Mouse (Mus musculus) midbrain, postnatal 0 days (tissue): ENCODE data around the gene Pdxp. TPM values are rescaled to one million over a fixed set of nuclear protein-coding genes. Genes with fewer than 3 reads are reported as not detected.

ENCODE experiments used
- ATAC-seq: fragments of 200-750 bp; cut with Nextera tagmentation; 2 replicates; pipeline ENCODE4 v1.8.0; 2017; ENCODE audit warnings: moderate number of reproducible peaks, mild to moderate bottlenecking, moderate TSS enrichment, moderate library complexity; ENCODE audit not compliant: low FRiP score
- DNase-seq: peaks from one replicate; pipeline ENCODE4 v3.0.0-alpha.2; 2015; ENCODE audit warnings: low spot score
- H3K27ac ChIP-seq: fragments of 300-500 bp; sonication (generic); 2 replicates; pipeline ENCODE4 v1.5.1; 2014; ENCODE audit warnings: low read depth, mild to moderate bottlenecking, low read length, mixed read lengths
- H3K27me3 ChIP-seq: fragments of 300-500 bp; sonication (generic); 2 replicates; pipeline ENCODE4 v1.6.1; 2014; ENCODE audit warnings: low read length, control low read depth, mixed read lengths; ENCODE audit not compliant: insufficient read depth
- H3K36me3 ChIP-seq: fragments of 300-500 bp; sonication (generic); 2 replicates; pipeline ENCODE4 v1.6.1; 2014; ENCODE audit warnings: low read length, control low read depth, mixed read lengths; ENCODE audit not compliant: insufficient read depth
- H3K4me1 ChIP-seq: fragments of 300-500 bp; sonication (generic); 2 replicates; pipeline ENCODE4 v1.6.1; 2014; ENCODE audit warnings: mild to moderate bottlenecking, control low read depth, antibody characterized with exemption, low read length, mixed read lengths; ENCODE audit not compliant: insufficient read depth
- H3K4me2 ChIP-seq: fragments of 300-500 bp; sonication (generic); 2 replicates; pipeline ENCODE4 v1.6.1; 2014; ENCODE audit warnings: low read depth, mild to moderate bottlenecking, low read length, mixed read lengths; ENCODE audit not compliant: poor library complexity, severe bottlenecking
- H3K4me3 ChIP-seq: fragments of 300-500 bp; sonication (generic); 2 replicates; pipeline ENCODE4 v1.5.1; 2014; ENCODE audit warnings: low read depth, mild to moderate bottlenecking, low read length, moderate library complexity
- H3K9ac ChIP-seq: fragments of 300-500 bp; sonication (generic); replicated peaks from 2 replicates; pipeline ENCODE4 v1.6.1; 2014; ENCODE audit warnings: mild to moderate bottlenecking, low read length, moderate library complexity, mixed read lengths; ENCODE audit not compliant: poor library complexity, severe bottlenecking
- H3K9me3 ChIP-seq: fragments of 300-500 bp; sonication (generic); 2 replicates; pipeline ENCODE4 v1.6.1; 2016; ENCODE audit warnings: low read length, control low read depth
- CTCF ChIP-seq: IDR thresholded peaks from 2 replicates; pipeline ENCODE4 v1.5.1; 2016; ENCODE audit warnings: antibody characterized with exemption, mild to moderate bottlenecking
- WGBS: fragments of 180-500 bp; shearing (Covaris S2); extraction: QIAGEN DNeasy Blood & Tissue Kit; methylation state at CpG from one replicate; pipeline ENCODE4 v1.1.7; 2014; 5-methylcytosine and 5-hydroxymethylcytosine counted together
- polyA plus RNA-seq: library from polyadenylated mRNA; unstranded; fragments of >200 nt; fragmentation: Nextera tagmentation; extraction: Ambion mirVana; gene quantifications from 2 replicates; pipeline ENCODE4 v1.2.1, GENCODE M21; 2015
- total RNA-seq: library from RNA; depleted of rRNA; stranded (reverse); fragments of >200 nt; gene quantifications from 2 replicates; pipeline ENCODE4 v1.2.3, GENCODE M21; 2014

Gene Pdxp
- total and polyA plus RNA-seq, 2 experiments from 2014 or later, result 181 to 350 TPM

- 25% methylated on average over 18 of the region's 18 CpGs for WGBS
- Histone ChIP-seq H3K4me2 (peak overlapping the region; percentile 92), H3K4me1 (0 out of 2 replicates have a peak, but pooled peaks cover 3% of the 10 kb centered on the region), H3K27ac (no peak overlapping the region), H3K27me3 (peaks cover 3% of the 10 kb centered on the region; the same call in 1 of the 2 replicates), H3K4me3 (peak overlapping the region; percentile 46), H3K36me3 (peaks cover 2% of the 10 kb centered on the region; the same call in 1 of the 2 replicates), H3K9me3 (no peaks in the 10 kb centered on the region), H3K9ac (no peak overlapping the region)
- TF ChIP-seq CTCF, result no peak
- ATAC-seq (no peak), DNase-seq (no peak)
These were observed 12.9 kb upstream of the Pdxp start for GRCm38 (mm10) chr15:78900585-78901421.

- Histone ChIP-seq H3K4me1 (0 out of 2 replicates have a peak, but pooled peaks cover 3% of the 10 kb centered on the region), H3K9ac (no peak overlapping the region), H3K9me3 (no peaks in the 10 kb centered on the region), H3K36me3 (peaks cover 2% of the 10 kb centered on the region; the same call in 1 of the 2 replicates), H3K27me3 (peaks cover 3% of the 10 kb centered on the region; the same call in 1 of the 2 replicates), H3K4me3 (no peak overlapping the region), H3K27ac (no peak overlapping the region), H3K4me2 (no peak overlapping the region)
- no peak for DNase-seq
- TF ChIP-seq CTCF, result peak; percentile 16; the same call in 1 of the 2 replicates
- no peak for ATAC-seq
- WGBS, result 39% methylated on average over 8 of the region's 8 CpGs
These were observed 12.3 kb upstream of the Pdxp start for GRCm38 (mm10) chr15:78901422-78901789.

- Histone ChIP-seq H3K36me3 (peaks cover 2% of the 10 kb centered on the region; the same call in 1 of the 2 replicates), H3K9me3 (no peaks in the 10 kb centered on the region), H3K4me3 (no peak overlapping the region), H3K9ac (no peak overlapping the region), H3K27ac (no peak overlapping the region), H3K27me3 (peaks cover 3% of the 10 kb centered on the region; the same call in 1 of the 2 replicates), H3K4me2 (no peak overlapping the region), H3K4me1 (0 out of 2 replicates have a peak, but pooled peaks cover 3% of the 10 kb centered on the region)
- DNase-seq (peak; percentile 80), ATAC-seq (peak; percentile 6; the same call in 1 of the 2 replicates)
- TF ChIP-seq CTCF, result peak; percentile 91
- 2% methylated on average over 2 of the region's 2 CpGs for WGBS
These were observed 10.5 kb upstream of the Pdxp start for GRCm38 (mm10) chr15:78903243-78903642.

GRCm38 (mm10) chr15:78908399-78908798 lies 5.3 kb upstream of the Pdxp start:
- WGBS, result 80% methylated on average over 7 of the region's 7 CpGs
- Histone ChIP-seq H3K27me3 (no peaks in the 10 kb centered on the region), H3K27ac (no peak overlapping the region), H3K9ac (0 out of 2 replicates have a peak overlapping the region, but pooled peaks have one; percentile 8), H3K4me2 (no peak overlapping the region), H3K4me3 (no peak overlapping the region), H3K9me3 (no peaks in the 10 kb centered on the region), H3K36me3 (peaks cover 2% of the 10 kb centered on the region; the same call in 1 of the 2 replicates), H3K4me1 (no peaks in the 10 kb centered on the region)
- no peak for DNase-seq
- TF ChIP-seq CTCF, result no peak
- no peak for ATAC-seq

GRCm38 (mm10) chr15:78908982-78909381 lies 4.7 kb upstream of the Pdxp start:
- ATAC-seq (no peak), DNase-seq (no peak)
- no peaks in the 10 kb centered on the region for H3K9me3 ChIP-seq
- H3K4me2 ChIP-seq, result no peak overlapping the region
- H3K4me3 ChIP-seq, result no peak overlapping the region
- 0 out of 2 replicates have a peak overlapping the region, but pooled peaks have one; percentile 8 for H3K9ac ChIP-seq
- peaks cover 2% of the 10 kb centered on the region; the same call in 1 of the 2 replicates for H3K36me3 ChIP-seq
- 85% methylated on average over 8 of the region's 8 CpGs for WGBS
- no peak overlapping the region for H3K27ac ChIP-seq
- H3K27me3 ChIP-seq, result no peaks in the 10 kb centered on the region
- no peaks in the 10 kb centered on the region for H3K4me1 ChIP-seq
- no peak for TF ChIP-seq CTCF

- WGBS, result 28% methylated on average over 9 of the region's 9 CpGs
- ATAC-seq, result no peak
- no peaks in the 10 kb centered on the region for H3K9me3 ChIP-seq
- H3K4me2 ChIP-seq, result no peak overlapping the region
- peak; percentile 60 for DNase-seq
- no peaks in the 10 kb centered on the region for H3K27me3 ChIP-seq
- no peak overlapping the region for H3K27ac ChIP-seq
- H3K36me3 ChIP-seq, result no peaks in the 10 kb centered on the region
- peak; percentile 69 for TF ChIP-seq CTCF
- no peaks in the 10 kb centered on the region; the same call in 1 of the 2 replicates for H3K4me1 ChIP-seq
- no peak overlapping the region for H3K9ac ChIP-seq
- H3K4me3 ChIP-seq, result no peak overlapping the region
These were observed 1.7 kb upstream of the Pdxp start for GRCm38 (mm10) chr15:78912040-78912439.
